Mouse (Mus musculus) heart, postnatal 4 days (tissue): ENCODE measurements around the gene Lpin1. TPM values are rescaled to one million over a fixed set of nuclear protein-coding genes. Genes with fewer than 3 reads are reported as not detected.
A peak's percentile ranks its signal among the peaks of the same experiment; 100 is the strongest.

Source experiments
- DNase-seq: peaks from one replicate; pipeline ENCODE4 v3.0.0; 2021
- total RNA-seq, 2 experiments: library from RNA; stranded (reverse); gene quantifications; 2 replicates each; pipeline ENCODE4 v1.2.3; 2021

Lpin1 gene
- total RNA-seq = 10 to 100 TPM; 24.5 to 25.4 TPM

DNA sequence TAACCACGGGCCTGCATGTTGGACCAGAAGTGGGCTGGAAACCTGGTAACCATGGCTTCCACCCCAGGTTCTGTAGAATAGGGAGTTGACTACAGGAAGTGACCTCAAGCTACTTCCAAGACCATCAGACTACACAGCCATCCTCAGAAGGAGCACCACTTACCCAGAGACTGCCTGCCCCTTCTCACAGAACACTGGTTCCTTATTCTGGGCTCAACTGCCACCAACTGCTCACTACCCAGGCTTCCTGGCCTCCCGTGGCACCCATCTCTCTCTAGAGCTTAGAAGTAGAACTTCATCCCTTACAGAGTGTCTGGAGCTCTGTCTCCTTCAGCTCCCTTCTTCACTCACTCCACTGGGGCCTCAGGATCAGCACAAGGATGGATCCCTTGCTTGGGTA, at the start of gene Lpin1:
Gene Lpin1 (minus strand): TSS at position 31 of the 400 bp plus-strand sequence.
- no peak for DNase-seq

DNA sequence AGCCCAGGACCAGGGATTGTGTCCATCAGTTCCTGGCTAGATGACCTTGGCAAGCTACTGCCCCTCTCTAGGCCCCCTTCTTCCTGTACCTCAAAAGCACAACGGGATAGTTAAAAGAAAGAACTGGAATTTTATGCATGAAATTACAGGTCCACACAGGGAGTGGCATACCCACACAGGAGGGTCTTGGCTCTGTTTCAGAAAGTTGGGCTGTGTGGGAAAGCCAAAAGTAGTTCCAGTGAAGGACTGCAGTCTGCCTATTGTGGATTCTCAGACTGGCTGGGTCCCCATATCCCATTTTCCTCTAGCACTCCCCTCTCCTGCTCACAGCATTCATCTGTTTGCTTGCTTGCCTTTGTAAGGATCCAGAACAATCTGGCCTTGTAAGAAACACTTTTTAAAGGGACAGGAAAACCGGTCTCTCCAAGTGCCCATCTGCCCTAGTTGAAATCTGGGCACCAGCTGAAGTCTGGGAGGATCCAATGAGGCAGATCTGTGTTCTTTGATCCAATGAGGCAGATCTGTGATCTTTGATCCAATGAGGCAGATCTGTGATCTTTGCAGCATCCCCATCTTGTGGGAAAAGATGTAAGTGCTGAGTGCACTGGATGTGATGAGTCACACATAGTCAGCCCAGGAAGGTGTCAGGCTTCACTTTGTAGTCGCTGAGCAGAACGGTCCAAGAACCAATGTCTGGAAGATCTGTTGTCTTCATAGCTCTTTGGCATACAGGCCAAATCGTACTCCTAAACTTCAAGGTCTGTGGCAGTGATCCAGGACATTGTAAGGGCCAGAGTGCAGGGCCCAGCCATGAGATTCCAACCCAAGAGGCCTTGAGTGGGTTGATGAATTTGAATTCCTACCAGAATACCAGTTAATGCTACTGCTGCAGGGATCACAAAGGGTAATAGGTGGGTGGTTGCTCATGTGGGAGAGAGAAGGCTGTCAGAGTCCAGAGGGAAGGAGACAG, 46.4 kb upstream of the Lpin1 start:
- DNase-seq = no peak

DNA sequence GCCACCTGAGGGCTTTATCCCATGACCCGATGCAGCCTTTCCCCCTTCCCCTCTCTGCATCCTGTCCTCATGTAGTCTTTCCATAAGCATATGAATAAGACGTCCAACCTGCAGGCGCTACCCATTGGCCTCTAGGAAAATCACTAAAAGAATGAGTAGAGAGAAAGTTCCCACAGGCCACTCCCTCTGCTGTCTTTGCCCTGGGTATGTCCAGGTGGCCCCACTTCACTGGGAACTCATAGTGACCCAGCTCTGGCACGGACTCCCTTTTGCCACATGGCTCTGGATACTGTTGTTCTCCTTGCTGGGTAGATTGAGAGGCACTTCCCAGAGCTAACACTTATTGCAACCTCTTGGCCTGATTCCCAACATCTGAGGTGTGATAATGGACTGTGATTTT, 44.8 kb upstream of the Lpin1 start:
- DNase-seq = no peak

DNA sequence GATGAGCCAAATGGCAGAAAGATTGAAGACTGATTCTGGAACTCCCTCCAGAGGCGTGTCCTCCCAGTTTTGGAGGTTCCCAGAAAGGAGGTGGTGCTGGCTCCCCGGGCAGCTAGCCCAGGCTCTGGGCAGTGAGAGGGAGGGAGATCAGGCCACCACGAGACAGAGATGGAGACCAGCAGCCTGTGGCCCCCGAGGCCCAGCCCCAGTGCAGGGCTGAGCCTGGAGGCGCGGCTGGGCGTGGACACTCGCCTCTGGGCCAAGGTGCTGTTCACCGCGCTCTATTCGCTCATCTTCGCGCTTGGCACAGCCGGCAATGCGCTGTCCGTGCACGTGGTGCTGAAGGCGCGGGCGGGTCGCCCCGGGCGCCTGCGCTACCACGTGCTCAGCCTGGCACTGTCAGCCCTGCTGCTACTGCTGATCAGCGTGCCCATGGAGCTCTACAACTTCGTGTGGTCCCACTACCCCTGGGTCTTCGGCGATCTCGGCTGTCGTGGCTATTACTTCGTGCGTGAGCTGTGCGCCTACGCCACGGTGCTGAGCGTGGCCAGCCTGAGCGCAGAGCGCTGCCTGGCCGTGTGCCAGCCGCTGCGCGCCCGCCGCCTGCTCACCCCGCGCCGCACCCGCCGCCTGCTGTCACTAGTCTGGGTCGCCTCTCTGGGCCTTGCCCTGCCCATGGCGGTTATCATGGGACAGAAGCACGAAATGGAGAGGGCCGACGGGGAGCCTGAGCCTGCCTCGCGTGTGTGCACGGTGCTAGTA, 42.7 kb upstream of the Lpin1 start, which contains the start of gene Ntsr2:
Gene Ntsr2 (plus strand): TSS at position 51 of the 762 bp plus-strand sequence.
- DNase-seq = peak; percentile 91

DNA sequence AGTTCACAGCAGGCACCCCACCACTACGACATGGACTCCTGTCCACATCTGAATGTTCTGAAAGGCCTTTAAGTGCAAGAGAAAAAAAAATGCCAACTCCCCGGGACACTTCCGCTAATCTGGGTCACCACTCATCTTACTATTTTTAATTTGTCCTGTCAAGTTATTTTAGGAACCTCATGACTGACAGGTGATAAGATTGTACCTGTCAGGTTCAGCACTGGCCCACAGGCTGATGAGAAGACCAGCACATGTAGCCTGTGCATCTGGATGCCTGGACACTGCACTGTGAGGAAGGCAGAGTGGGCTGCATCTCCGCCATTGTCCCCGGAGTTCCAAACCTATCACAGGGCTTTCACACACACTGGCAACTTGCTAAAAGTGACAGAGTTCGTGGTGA, 39.1 kb upstream of the Lpin1 start:
- DNase-seq = peak; percentile 28

DNA sequence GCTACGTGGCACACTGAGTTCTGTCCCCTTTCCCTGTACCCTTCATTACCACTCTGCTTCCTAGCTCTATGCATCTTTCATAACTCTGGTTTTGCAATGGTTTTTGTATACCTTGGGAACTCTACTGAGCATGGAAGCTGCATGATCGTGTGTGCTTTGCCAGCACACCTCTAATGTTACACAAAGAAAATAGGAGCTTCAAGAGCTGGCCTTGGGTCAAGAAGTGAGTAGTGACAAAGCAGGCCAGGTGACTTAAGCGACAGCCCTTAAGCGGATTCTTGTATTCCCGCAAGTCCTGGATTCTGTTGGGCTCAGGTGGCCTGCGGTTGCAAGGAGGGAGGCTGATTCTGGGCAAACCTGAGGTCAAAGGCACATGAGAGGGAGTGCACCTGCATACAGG, 37.5 kb upstream of the Lpin1 start:
- no peak for DNase-seq

DNA sequence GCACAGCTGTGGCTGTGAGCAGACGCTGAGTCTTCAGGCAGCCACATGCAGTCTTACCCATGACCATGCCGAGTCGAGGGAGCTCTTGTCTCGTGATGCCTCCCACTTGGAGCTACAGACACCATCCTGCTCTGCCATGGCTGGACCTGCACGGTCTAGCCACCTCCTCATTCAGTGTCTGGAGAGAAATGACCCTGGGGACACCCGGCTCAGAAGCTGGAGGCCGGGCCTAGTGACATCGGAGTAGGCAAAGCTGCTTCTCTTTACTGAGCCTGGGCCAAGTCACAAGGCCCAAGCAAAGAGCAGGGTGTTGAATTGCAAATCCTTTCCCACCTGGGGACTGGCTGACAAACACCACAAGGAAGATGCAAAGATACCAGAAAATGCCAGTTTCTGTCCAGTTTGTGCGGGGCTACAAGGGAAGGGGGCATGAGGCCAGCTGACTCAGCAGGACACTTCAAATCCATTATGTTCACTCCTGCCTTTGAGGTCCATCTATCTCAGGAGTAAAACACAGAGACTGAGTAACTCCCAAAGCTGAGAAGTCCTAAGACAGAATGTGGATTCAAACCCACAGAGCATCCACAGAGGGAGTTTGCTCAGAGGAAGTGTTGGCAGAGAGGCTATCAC, 36.1 kb upstream of the Lpin1 start:
- no peak for DNase-seq

DNA sequence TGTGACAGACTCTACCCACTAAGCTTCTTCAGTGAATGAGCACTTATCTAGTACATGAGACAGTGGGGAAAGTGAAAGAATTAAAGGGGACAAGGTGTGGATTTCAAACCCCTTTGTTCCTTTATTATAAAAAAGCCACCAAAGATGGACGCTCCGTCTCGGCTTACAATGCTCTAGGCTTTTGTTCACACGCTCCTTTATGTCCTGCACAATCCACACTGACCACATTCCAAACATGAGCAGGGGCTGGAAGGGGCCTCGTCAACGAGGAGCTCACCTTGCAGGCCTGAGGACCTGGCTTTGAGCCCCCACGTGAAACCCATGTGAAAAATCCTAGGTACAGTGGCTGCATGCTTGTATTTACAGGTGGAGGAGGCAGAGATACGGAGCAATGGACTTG, 33.9 kb upstream of the Lpin1 start:
- no peak for DNase-seq

DNA sequence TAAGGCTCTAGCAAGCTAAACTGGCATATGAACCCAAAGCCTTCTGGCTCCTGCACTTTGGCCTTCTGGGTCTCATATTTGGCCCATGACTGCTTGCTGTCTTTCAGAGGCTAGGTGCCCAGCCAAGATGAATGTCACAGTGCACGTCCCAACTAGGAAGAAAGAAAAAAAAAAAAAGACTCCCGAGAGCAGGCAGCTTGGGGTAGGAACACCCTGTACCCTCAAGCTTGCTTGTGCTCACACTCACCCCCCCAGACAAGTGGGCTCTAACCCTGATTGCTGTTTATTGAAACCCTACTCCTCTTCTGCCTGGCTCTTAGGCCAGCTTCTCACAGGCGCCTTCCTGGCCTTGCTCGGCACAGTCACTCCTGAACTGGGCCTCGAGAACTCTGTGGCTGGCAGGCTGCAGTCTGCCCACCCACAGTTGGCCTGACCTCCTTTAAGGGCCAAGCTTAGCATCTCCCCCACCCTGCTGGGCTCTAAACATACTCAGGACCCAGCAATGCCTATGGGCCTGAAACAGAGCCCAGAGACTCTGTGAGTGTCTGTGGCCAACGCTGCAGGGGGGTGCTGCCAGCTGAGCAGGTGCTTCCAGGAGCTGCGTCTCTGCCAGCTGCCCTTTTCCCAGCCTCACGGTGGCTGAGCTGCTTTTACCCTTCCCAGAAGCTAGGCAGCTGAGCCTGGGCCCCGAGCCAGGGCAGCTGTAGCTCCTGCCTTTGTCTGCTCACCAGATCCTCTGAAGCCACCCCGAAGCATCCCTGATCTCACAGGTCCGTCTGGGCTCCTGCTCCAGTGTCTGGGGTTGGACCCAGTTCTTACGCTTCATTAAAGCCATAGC, 33.0 kb upstream of the Lpin1 start:
- DNase-seq = peak; percentile 82

DNA sequence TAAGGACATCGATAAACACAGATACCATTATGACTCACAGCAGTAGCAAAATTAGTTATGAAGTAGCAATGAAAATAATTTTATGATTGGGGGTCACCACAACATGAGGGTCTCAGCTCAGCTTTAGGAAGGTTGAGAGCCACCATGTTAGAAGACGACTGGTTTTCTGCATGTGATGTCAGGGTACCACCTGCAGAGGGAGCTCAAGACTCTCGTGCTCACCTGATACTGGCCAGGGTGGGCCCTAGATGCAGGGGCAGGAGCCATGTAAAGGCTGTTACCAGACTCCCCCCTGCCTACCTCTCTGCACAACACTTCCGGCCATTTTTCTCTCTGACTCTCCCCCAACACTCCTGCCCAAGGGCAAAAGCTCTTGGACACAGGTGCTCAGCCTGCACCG, 31.2 kb upstream of the Lpin1 start:
- DNase-seq = no peak

DNA sequence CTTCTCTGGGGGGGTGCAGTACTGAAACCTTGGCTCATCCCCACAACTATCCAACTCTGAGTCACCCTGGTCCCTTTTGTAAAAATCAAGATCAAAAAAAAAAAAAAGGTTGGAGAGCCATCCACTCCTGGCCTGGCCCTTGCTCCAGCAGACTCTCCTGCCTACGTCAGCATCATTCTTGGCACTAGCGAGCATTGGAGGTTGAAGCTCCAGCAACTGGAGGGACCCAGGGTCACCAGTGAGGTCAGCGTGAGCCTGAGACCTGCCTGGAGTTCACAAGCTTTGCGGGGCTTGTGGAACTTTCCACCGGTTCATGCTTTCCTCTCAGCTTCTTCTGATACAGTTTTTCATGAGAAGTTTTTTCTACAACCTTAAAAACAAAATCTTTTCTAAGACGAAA, 29.3 kb upstream of the Lpin1 start:
- DNase-seq = peak; percentile 40

DNA sequence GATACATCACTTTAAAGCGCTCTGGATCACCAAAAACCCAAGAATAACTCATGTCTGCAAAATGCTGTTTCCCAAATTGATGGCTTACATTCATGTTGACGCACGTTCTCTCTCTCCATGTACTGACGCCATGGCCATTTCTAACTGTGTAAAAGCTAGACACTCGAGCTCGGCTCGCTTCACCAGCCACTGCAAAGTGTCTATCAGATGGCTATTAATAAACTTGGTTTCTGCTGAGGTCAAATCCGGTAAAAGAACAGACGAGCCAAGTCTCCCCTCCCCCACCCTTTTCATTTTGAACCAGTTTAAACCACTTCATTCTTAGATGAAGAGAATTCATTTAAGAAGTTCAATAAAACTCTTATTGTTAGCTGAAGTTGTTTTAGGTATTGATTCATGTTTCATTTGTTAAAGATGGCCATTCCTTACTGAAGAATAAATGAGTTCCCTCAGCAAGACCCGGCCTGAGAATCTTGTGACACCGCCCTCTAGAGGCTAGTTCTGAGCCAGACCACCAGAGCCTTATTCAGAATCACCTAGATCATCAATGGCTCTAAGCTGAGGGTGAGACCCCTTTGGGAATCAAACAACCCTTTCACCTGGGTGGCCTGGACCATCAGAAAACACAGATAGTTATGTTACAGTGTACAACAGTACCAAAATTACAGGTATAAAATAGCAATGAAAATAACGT, 28.5 kb upstream of the Lpin1 start:
- peak; percentile 58 for DNase-seq

DNA sequence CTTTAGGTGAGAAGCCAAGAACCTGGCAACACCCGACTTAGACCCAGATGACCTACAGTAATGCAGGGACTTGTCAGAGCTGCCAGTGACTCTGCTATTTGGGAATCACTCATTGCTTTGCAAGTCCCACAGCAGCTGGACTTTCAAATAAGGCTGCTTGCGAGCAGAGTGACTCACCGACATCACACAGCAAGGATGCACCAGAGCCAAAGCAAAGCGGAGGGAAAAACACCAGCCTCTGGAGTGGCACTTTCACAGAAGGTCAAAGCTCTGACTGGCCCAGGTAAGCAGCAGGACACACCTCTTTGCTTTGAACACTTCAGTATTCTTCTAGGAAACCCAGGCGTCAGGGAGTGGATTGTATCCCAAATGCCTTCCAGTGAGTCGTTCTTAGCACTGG, 25.1 kb upstream of the Lpin1 start:
- no peak for DNase-seq

DNA sequence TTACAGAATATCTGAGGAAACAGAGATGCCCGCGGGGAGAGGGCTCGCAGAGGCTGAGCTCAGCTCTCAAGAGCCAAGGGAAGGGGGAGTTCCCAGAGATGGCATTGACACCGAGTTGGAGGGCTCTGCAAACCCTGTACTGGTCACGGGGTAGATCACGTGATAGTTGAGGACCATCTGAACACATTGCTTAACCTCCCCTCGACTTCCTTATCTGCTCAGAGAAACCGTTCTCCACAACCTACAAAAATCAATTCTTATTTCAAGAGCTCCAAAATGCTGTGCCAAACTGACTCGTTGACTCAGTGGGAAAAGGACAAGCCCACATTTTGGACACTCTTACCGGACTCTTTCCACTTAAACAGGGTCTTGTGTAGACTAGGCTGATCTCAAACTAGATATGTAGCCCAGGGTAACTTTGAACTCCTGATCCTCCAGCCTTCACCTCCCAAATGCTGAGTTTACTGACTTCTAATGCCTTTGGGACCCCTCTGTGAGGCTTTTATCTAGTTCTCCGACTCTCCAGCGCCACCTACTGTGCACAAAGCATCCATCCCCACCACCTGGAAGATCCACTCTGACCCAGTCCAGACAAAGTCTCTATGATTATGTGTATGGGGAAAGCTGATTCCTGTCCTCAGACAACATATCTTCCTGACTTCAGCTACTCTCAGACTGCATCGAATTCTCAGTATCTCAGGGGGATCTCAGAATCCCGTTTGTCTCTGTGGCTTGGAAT, 23.5 kb upstream of the Lpin1 start:
- peak; percentile 80 for DNase-seq

DNA sequence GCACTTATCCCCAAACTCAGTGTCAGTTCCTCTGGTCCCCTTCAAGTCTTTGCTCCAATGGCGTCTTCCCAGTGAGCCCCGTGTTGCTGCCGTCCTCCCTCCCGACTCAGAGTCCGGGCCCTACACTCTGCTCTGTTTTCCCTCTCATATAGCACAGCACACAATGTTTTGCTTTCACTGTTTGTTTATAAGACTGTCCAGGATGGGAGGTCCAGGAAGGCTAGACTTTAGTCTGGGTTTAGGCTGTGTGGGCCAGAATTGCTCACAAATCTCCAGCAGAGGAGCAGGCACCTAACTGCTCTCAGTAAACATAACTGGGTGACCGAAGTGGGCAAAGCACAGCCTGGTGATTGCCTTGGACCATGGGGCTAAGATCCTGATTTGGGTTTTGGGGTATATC, 22.5 kb upstream of the Lpin1 start:
- no peak for DNase-seq

DNA sequence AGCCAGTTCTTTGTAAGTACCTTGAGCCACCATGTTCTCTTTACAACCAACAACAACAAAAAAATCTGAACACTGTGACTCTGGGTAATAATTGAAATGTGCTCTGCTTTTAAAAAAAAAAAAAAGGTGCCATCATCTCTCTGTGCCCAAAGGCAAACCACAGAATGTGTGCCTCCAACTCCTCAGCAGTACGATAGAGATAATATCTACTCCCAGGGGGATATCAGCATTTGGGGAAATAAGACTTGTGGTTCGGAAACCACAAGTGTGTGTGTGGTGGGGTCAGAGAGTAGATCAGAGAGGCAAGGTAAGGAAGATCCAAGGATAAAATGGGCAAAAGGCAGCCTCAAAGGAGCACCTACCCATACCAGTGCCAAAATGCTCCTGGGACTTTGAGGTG, 20.7 kb upstream of the Lpin1 start:
- DNase-seq = no peak

DNA sequence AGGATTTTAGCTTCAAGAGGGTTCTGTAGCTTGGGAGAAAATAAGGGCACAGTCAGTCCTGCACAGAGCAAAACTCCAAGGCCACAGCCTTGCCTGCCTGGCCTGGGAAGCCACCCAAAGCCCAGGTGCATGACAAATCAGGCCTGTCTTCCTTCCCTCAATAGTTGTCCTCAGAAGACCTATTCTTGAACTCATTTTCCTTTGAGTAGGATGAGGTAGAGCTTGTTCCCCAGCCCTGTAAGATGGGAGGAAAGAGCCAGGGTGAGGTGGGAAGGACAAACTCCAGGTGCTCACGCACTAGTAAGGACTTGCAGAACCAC, 20.1 kb upstream of the Lpin1 start:
- no peak for DNase-seq

DNA sequence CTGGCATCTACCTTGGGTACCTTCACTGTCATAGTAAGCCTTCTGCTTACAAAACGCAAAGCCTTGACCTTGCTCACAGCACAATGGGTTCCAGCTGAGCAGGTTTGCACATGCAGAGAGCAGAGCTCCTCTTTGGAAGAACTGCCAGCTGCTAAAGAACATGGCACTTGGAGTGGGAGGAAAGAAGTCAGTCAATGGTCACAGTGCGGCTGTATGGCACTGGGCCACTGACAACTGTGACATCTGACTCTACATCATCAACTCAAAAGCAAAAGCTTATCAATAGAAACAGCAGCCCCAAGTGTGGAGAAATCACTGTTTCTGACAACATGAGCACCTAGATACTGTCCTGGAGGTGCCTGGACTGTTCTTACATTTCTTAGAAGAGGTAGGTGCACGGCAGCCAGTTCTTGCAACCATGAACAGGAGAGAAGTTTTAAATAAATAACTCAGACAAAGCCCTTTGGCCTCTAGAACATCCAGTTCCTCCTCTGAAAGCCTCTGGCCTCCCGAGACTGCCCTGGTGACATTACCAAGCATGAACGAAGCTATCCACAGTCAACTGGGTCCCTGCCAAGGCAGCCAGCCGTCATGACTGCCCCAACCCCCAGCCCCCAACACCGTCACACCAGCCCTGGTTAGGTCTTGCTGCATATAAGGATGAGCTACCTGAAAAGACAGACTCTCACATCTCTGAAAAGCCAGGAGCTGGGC, 19.5 kb upstream of the Lpin1 start:
- DNase-seq = peak; percentile 71

DNA sequence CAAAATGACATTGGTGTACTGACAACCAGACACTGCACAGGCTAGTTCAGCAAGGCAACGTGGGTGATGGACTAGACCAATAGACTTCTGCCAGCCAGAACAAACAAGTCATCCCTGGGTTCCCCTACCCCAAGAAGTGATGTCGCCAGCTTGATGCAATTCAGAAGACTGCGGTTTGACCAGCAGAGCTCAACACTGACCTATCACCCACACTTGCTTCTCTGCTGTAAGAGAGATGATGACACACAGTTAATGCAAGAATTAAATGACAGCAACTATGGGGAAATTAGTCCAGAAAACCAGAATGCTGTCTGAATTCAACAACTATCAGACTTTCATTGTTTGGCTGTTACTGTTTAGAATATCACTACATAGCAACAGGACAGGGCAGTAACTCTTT, 9.5 kb upstream of the Lpin1 start:
- no peak for DNase-seq

DNA sequence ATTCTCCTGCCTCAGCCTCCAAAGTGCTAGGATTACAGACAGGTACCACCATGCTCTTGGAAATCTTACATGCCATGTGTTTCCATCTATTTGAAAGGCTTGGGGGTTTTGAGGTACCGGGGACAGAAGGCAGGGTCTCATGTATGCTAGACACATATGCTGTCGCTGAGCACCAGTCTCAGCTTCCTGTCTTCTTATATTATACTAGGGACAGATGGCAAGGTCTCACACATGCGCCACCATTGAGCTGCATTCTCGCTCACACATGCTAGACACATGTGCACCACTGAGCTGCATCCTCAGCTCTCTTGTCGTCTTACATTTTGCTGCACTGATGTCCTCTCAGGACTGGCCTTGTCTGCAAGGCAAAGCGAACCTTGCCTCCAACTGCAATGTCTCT, 8.7 kb upstream of the Lpin1 start:
- DNase-seq = no peak
